Mouse (Mus musculus): ENCODE data around the gene Lrrc3c.

DNA sequence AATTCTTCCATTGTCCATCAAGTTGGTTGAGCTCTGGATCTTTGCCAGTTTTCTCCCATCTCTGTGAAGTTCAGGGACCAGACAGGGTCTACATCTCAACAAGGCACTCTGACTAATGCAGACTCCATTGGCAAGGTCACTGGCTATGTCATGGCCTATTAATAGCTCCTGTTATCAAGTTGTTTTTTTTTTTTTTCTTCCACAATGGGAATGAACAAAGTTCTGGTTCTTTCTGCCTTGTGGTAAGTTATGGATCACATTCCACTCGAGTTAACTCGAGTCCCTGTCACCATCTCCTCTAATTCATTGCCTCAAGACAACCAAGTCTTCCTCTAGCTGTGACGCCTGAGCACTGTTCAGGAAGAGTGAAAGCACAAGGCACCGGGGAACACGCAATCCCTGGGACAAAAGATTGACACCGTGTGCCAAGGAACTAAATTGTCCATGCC, 9.2 kb upstream of the Lrrc3c start:
- TF ChIP-seq CTCF (IDR thresholded peaks at IDR 0.05; ENCODE audit: control insufficient read depth, insufficient read depth, low read length), result no peak
- TF ChIP-seq POLR2A (IDR thresholded peaks at IDR 0.05; ENCODE audit: borderline replicate concordance, control insufficient read depth, low read depth, low read length), result no peak

All from bone marrow, adult 2 months (tissue).